Mouse (Mus musculus): ENCODE data around the gene Rufy2. TPM values are rescaled to one million over a fixed set of nuclear protein-coding genes. Genes with fewer than 3 reads are reported as not detected.

Rufy2 gene
- total and polyA plus RNA-seq, 3 experiments: 4.9 to 6.8 (median 5.8) TPM

DNA sequence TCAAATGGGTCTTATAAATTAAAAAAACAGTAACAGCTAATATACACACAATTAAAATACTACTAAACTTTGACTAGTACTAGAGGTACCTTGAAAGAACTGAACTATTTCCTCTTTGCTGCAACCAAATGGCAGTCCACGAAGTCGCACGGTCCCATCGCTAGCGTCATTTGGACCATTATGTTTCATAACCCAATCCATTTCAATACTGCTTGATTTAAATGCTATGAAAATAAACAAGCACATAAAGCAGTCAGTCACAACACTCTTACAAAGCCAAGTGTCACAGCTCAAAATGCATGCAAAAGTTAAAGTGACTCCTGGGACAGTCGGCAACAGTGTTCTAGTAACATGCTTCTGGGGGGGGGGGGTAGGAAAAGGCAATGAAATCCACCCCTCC, 39.3 kb downstream of the Rufy2 start:
- in situ Hi-C loops (cut with MboI; ENCODE audit: low pct_ligation_motif_present, low pct_unique_long_range_greater_than_20kb, low sequenced_read_pairs) (no loop called here), dilution Hi-C loops (cut with MboI; ENCODE audit: extremely low pct_ligation_motif_present, extremely low pct_unique_long_range_greater_than_20kb, low sequenced_read_pairs) (no loop called here)
- Histone ChIP-seq H3K4me3 (replicated peaks in 1 of 3; ENCODE audit: low read depth in 2 of 3, low read length in 2 of 3, poor library complexity in 1 of 3) (no peak overlapping the region), H3K4me1 (ENCODE audit: control insufficient read depth in 1 of 2, insufficient read depth in 2 of 2) (peaks cover 2 to 25% of the 10 kb centered on the region in 2 experiments; a peak in 3 of 4 replicates), H3K79me2 (replicated peaks; ENCODE audit: control insufficient read depth, extremely low read depth, insufficient read depth, poor library complexity, severe bottlenecking) (peaks cover 57% of the 10 kb centered on the region), H3K9me3 (replicated peaks; ENCODE audit: low read length) (no peaks in the 10 kb centered on the region), H3K27ac (ENCODE audit: insufficient read depth, low read depth) (no peak overlapping the region), H3K36me3 (replicated peaks in 1 of 2; ENCODE audit: control insufficient read depth in 1 of 2, insufficient read depth in 1 of 2, low read length in 1 of 2) (peaks cover 26 to 47% of the 10 kb centered on the region in 2 experiments), H3K4me2 (ENCODE audit: insufficient read depth, low read depth, poor library complexity, severe bottlenecking) (no peak overlapping the region), H3K9ac (ENCODE audit: insufficient read depth, low read depth) (no peak overlapping the region), H3K27me3 (replicated peaks) (no peaks in the 10 kb centered on the region)
- no peak for DNase-seq (ENCODE audit: extremely low read depth)
- no peak for TF ChIP-seq E2F4 (IDR thresholded peaks at IDR 0.05; ENCODE audit: insufficient replicate concordance, low read depth, low read length)
- TF ChIP-seq USF2 (conservative IDR thresholded peaks at IDR 0.05; ENCODE audit: low read depth, low read length): no peak
- no peak for TF ChIP-seq POLR2AphosphoS2 (IDR thresholded peaks at IDR 0.05; ENCODE audit: low read depth, low read length)
- TF ChIP-seq KAT2A (IDR thresholded peaks at IDR 0.05; ENCODE audit: insufficient replicate concordance, low read length): no peak
- no peak for TF ChIP-seq ELF1 (IDR thresholded peaks at IDR 0.05; ENCODE audit: low read depth, low read length)
- TF ChIP-seq ZNF384 (IDR thresholded peaks at IDR 0.05; ENCODE audit: low read depth, low read length): no peak
- no peak for TF ChIP-seq TBP (conservative IDR thresholded peaks at IDR 0.05; ENCODE audit: low read depth, low read length)
- no peak for TF ChIP-seq NELFE (IDR thresholded peaks at IDR 0.05; ENCODE audit: low read depth, low read length)
- TF ChIP-seq POLR2A (IDR thresholded peaks at IDR 0.05; ENCODE audit: low read depth, low read length): no peak
- no peak for TF ChIP-seq MYC (IDR thresholded peaks at IDR 0.05; ENCODE audit: low read depth, low read length)
- no peak for TF ChIP-seq CHD2 (IDR thresholded peaks at IDR 0.05; ENCODE audit: low read length)

DNA sequence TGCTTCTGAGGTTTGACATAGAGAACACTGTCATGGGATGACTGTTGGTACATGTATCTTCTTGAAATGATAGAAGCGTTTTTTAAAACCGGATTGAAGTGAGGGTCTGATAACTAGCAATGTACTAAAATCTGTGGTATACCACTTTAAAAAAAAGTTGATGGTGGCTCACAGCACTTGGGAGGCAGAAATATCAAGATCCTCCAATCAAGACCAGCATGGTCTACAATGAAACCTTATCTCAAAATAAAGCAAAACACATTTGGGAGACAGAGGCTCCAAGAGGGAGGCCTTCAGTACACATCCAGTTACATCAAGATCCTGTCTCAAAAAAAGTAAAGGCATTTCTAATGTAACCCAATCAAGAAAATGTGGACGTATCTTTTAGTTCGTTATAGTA, 41.7 kb downstream of the Rufy2 start:
- in situ Hi-C loops (cut with MboI; ENCODE audit: low pct_ligation_motif_present, low pct_unique_long_range_greater_than_20kb, low sequenced_read_pairs) (no loop called here), dilution Hi-C loops (cut with MboI; ENCODE audit: extremely low pct_ligation_motif_present, extremely low pct_unique_long_range_greater_than_20kb, low sequenced_read_pairs) (no loop called here)
- H3K4me2 ChIP-seq (ENCODE audit: insufficient read depth, low read depth, poor library complexity, severe bottlenecking): peak overlapping the region; percentile 91
- peaks cover 54% of the 10 kb centered on the region for H3K79me2 ChIP-seq (replicated peaks; ENCODE audit: control insufficient read depth, extremely low read depth, insufficient read depth, poor library complexity, severe bottlenecking)
- H3K9ac ChIP-seq (ENCODE audit: insufficient read depth, low read depth): peak overlapping the region; percentile 96
- TF ChIP-seq MXI1 (IDR thresholded peaks at IDR 0.05; ENCODE audit: low read depth, low read length): no peak
- no peak for TF ChIP-seq E2F4 (IDR thresholded peaks at IDR 0.05; ENCODE audit: insufficient replicate concordance, low read depth, low read length)
- no peak for TF ChIP-seq ZC3H11A (IDR thresholded peaks at IDR 0.05; ENCODE audit: low read depth, low read length)
- no peak for TF ChIP-seq EP300 (IDR thresholded peaks at IDR 0.05; ENCODE audit: low read length)
- TF ChIP-seq ETS1 (conservative IDR thresholded peaks at IDR 0.05; ENCODE audit: low read depth, low read length): no peak
- TF ChIP-seq MAZ (IDR thresholded peaks at IDR 0.05; ENCODE audit: low read depth, low read length): no peak
- no peak for TF ChIP-seq JUND (conservative IDR thresholded peaks at IDR 0.05; ENCODE audit: low read depth, low read length)
- TF ChIP-seq ZKSCAN1 (IDR thresholded peaks at IDR 0.05; ENCODE audit: borderline replicate concordance, low read depth, low read length): no peak
- peak overlapping the region; percentile 31 to 95 (median 91) for H3K4me3 ChIP-seq (replicated peaks in 1 of 3; ENCODE audit: low read depth in 2 of 3, low read length in 2 of 3, poor library complexity in 1 of 3)
- H3K9me3 ChIP-seq (replicated peaks; ENCODE audit: low read length): no peaks in the 10 kb centered on the region
- peaks cover 11 to 23% of the 10 kb centered on the region in 2 experiments for H3K36me3 ChIP-seq (replicated peaks in 1 of 2; ENCODE audit: control insufficient read depth in 1 of 2, insufficient read depth in 1 of 2, low read length in 1 of 2)
- H3K27ac ChIP-seq (ENCODE audit: insufficient read depth, low read depth): no peak overlapping the region
- no peak for DNase-seq (ENCODE audit: extremely low read depth)
- H3K27me3 ChIP-seq (replicated peaks): no peaks in the 10 kb centered on the region
- peaks cover 4 to 40% of the 10 kb centered on the region in 2 experiments; a peak in 3 of 4 replicates for H3K4me1 ChIP-seq (ENCODE audit: control insufficient read depth in 1 of 2, insufficient read depth in 2 of 2)
